In genomic region chr14:11955020-11955882, GRCm38 (mm10) we compare ENCODE assay signal across 24 mouse cellular contexts.
DNase-seq lines count a peak whose midpoint lies in the region; ATAC-seq and TF ChIP-seq lines count a peak whose summit lies in the region.
"Had no signal": no experiment of that assay in that cellular context is flagged by ENCODE, and none has a peak within 500 bp of the region (broad histone marks: within the 10 kb centered on the region; RNA-seq: fewer than 3 reads in every experiment).

No protein-coding gene starts in this region.

- TF ChIP-seq CTCF in hindbrain, postnatal 0 days (IDR thresholded peaks at IDR 0.05; ENCODE audit: low read depth) = no peak
- TF ChIP-seq CTCF in kidney, postnatal 0 days (IDR thresholded peaks at IDR 0.05; ENCODE audit: low read depth) = no peak

- no peaks in the 10 kb centered on the region for H3K9me3 ChIP-seq in heart, embryonic 14.5 days (ENCODE audit: control insufficient read depth, low read length)
- H3K9me3 ChIP-seq in hindbrain, postnatal 0 days (ENCODE audit: low read length) = no peaks in the 10 kb centered on the region
- H3K9me3 ChIP-seq in hindbrain, embryonic 12.5 days (replicated peaks) = no peaks in the 10 kb centered on the region
- no peaks in the 10 kb centered on the region for H3K9me3 ChIP-seq in kidney, postnatal 0 days (replicated peaks; ENCODE audit: low read length)
- H3K9me3 ChIP-seq: limb, embryonic 13.5 days; lung, embryonic 15.5 days; midbrain, embryonic 10.5 days; neural tube, embryonic 12.5 days had no signal

- WGBS in heart, embryonic 14.5 days = 44% methylated on average over 6 of the region's 6 CpGs
- 68% methylated on average over 6 of the region's 6 CpGs for WGBS in hindbrain, postnatal 0 days
- WGBS in hindbrain, embryonic 12.5 days = 81% methylated on average over 6 of the region's 6 CpGs
- WGBS in kidney, postnatal 0 days = 48% methylated on average over 6 of the region's 6 CpGs

- H3K27ac ChIP-seq in heart, embryonic 14.5 days (replicated peaks in 1 of 2; ENCODE audit: control insufficient read depth in 1 of 2, insufficient read depth in 1 of 2, low read depth in 2 of 2, low read length in 2 of 2) = peak overlapping the region; percentile 4 to 55
- H3K27ac ChIP-seq in hindbrain, postnatal 0 days = no peak overlapping the region
- no peak overlapping the region for H3K27ac ChIP-seq in hindbrain, embryonic 12.5 days
- no peak overlapping the region for H3K27ac ChIP-seq in kidney, postnatal 0 days
- H3K27ac ChIP-seq: gastrocnemius, adult 2 months; limb, embryonic 13.5 days; lung, embryonic 15.5 days; midbrain, embryonic 10.5 days; neural tube, embryonic 12.5 days had no signal

- no peak overlapping the region for H3K4me3 ChIP-seq in heart, embryonic 14.5 days (ENCODE audit: control insufficient read depth in 1 of 2, insufficient read depth in 1 of 2, low read depth in 1 of 2, low read length in 2 of 2)
- H3K4me3 ChIP-seq in hindbrain, postnatal 0 days (ENCODE audit: low read length) = no peak overlapping the region
- no peak overlapping the region for H3K4me3 ChIP-seq in hindbrain, embryonic 12.5 days
- no peak overlapping the region for H3K4me3 ChIP-seq in kidney, postnatal 0 days (replicated peaks; ENCODE audit: low read depth, low read length)
- H3K4me3 ChIP-seq: erythroblast, embryonic 14.5 days; gastrocnemius, adult 2 months; limb, embryonic 13.5 days; lung, embryonic 15.5 days; midbrain, embryonic 10.5 days; myocyte; neural tube, embryonic 12.5 days had no signal

- ATAC-seq in heart, embryonic 14.5 days (ENCODE audit: insufficient number of reproducible peaks, insufficient read depth, low FRiP score, low read depth) = peak; percentile 70
- ATAC-seq in hindbrain, postnatal 0 days = 0 out of 2 replicates have a peak, but pooled peaks have one; percentile 27
- ATAC-seq in hindbrain, embryonic 12.5 days (ENCODE audit: low FRiP score) = no peak
- peak; percentile 84 for ATAC-seq in kidney, postnatal 0 days (replicated peaks; ENCODE audit: low FRiP score, low read depth)
- ATAC-seq: forebrain, embryonic 16.5 days; intestine, embryonic 16.5 days had no signal

- H3K4me1 ChIP-seq in heart, embryonic 14.5 days (ENCODE audit: control insufficient read depth in 2 of 2, insufficient read depth in 2 of 2, low read length in 2 of 2) = peaks cover 8 to 12% of the 10 kb centered on the region in 2 experiments
- H3K4me1 ChIP-seq in hindbrain, postnatal 0 days (ENCODE audit: insufficient read depth, low read length) = no peaks in the 10 kb centered on the region
- H3K4me1 ChIP-seq in hindbrain, embryonic 12.5 days = no peaks in the 10 kb centered on the region
- peaks cover 8% of the 10 kb centered on the region; the same call in 1 of the 2 replicates for H3K4me1 ChIP-seq in kidney, postnatal 0 days (replicated peaks; ENCODE audit: insufficient read depth, low read length)
- H3K4me1 ChIP-seq: lung, embryonic 15.5 days; midbrain, embryonic 10.5 days; neural tube, embryonic 12.5 days had no signal

- no peak overlapping the region for H3K9ac ChIP-seq in heart, embryonic 14.5 days (ENCODE audit: low read length)
- no peak overlapping the region for H3K9ac ChIP-seq in hindbrain, postnatal 0 days (replicated peaks; ENCODE audit: low read length)
- H3K9ac ChIP-seq in hindbrain, embryonic 12.5 days = no peak overlapping the region
- H3K9ac ChIP-seq in kidney, postnatal 0 days (ENCODE audit: low read depth, low read length) = no peak overlapping the region
- H3K9ac ChIP-seq: limb, embryonic 13.5 days; lung, embryonic 15.5 days; neural tube, embryonic 12.5 days had no signal

- no peak overlapping the region for H3K4me2 ChIP-seq in heart, embryonic 14.5 days (ENCODE audit: low read length)
- no peak overlapping the region for H3K4me2 ChIP-seq in hindbrain, postnatal 0 days (ENCODE audit: low read depth, low read length)
- no peak overlapping the region for H3K4me2 ChIP-seq in hindbrain, embryonic 12.5 days (replicated peaks)
- no peak overlapping the region for H3K4me2 ChIP-seq in kidney, postnatal 0 days (ENCODE audit: low read length)
- H3K4me2 ChIP-seq: limb, embryonic 13.5 days; liver, embryonic 11.5 days; lung, embryonic 15.5 days; neural tube, embryonic 12.5 days had no signal

- no peaks in the 10 kb centered on the region for H3K36me3 ChIP-seq in heart, embryonic 14.5 days (ENCODE audit: control insufficient read depth, insufficient read depth, low read length)
- no peaks in the 10 kb centered on the region for H3K36me3 ChIP-seq in hindbrain, postnatal 0 days (ENCODE audit: insufficient read depth, low read length)
- H3K36me3 ChIP-seq in hindbrain, embryonic 12.5 days = no peaks in the 10 kb centered on the region
- H3K36me3 ChIP-seq in kidney, postnatal 0 days (ENCODE audit: insufficient read depth, low read length) = 0 out of 2 replicates have a peak, but pooled peaks cover 9% of the 10 kb centered on the region
- H3K36me3 ChIP-seq: neural tube, embryonic 12.5 days had no signal

- DNase-seq in heart, postnatal 4 days = no peak
- no peak for DNase-seq in hindbrain, postnatal 0 days (ENCODE audit: low spot score)
- peak; percentile 34 for DNase-seq in kidney, postnatal 0 days (ENCODE audit: low spot score)
- DNase-seq in kidney, postnatal 14 days = no peak
- DNase-seq in ovary, postnatal 36 days (ENCODE audit: low spot score) = no peak
- DNase-seq: adrenal gland, adult 8-10 months; B cell, adult 2 months; cerebellum, adult 2 months; cerebellum, postnatal 14 days; gastrocnemius, adult 2 months; gastrocnemius, postnatal 36 days; right cerebral cortex, postnatal 14 days; thymus, postnatal 4 days had no signal

- no peaks in the 10 kb centered on the region for H3K27me3 ChIP-seq in heart, embryonic 14.5 days (ENCODE audit: control insufficient read depth, insufficient read depth, low read length)
- no peaks in the 10 kb centered on the region for H3K27me3 ChIP-seq in hindbrain, postnatal 0 days (ENCODE audit: insufficient read depth, low read length)
- no peaks in the 10 kb centered on the region for H3K27me3 ChIP-seq in hindbrain, embryonic 12.5 days
- H3K27me3 ChIP-seq in kidney, postnatal 0 days (ENCODE audit: insufficient read depth, low read length) = no peaks in the 10 kb centered on the region
- H3K27me3 ChIP-seq: limb, embryonic 13.5 days; lung, embryonic 15.5 days had no signal

Comparison
In these comparisons a context has a peak if more than half of its experiments do, and no peak if none do; other contexts are left out.
1. H3K27ac ChIP-seq: peak in heart, embryonic 14.5 days (2 of 2); none in hindbrain, postnatal 0 days (single experiment), hindbrain, embryonic 12.5 days (single experiment) and kidney, postnatal 0 days (single experiment).